Mouse (Mus musculus) frontal cortex, postnatal 36 days (tissue): ENCODE measurements around the gene D11Wsu47e.

Experiments used
- DNase-seq, 2 experiments: peaks; one replicate each; pipeline ENCODE4 v3.0.0; 2022; ENCODE audit warnings: low spot score in 2 of 2

D11Wsu47e gene

DNA sequence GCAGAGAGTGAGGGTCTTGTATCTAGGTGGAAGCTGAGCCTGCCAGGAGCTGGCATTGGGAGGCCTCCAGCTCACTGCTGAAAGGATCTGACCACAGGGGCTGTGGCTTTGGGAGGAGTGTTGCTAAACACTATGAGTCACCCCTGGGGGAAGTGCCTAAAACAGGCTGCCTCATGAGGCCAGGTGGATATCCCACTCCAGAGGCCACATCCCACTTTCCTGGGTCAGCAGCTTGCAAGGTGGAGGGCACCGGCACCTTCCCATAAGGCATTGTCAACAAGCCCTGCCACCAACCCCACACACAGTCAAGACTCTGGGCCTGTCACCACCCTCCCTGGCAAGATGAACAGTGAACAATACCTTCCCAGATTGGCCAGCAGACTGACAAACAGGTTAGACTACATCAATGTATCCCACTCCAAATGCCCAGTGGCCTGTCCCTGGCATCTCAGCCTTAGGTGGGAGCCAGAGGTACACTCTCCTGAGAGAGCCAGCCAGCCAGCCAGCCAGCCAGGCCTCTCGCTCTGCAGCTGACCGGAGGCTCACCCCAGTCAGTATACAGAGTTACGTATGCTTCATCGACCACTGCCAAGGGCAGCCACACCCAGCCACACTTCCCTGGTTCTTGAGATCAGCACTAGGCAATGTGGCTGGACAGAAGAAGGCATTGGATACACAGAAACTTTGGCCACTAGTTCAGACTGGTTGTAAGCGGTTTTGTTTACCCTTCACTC lies 49.6 kb downstream of the D11Wsu47e start:
- no peak for DNase-seq

DNA sequence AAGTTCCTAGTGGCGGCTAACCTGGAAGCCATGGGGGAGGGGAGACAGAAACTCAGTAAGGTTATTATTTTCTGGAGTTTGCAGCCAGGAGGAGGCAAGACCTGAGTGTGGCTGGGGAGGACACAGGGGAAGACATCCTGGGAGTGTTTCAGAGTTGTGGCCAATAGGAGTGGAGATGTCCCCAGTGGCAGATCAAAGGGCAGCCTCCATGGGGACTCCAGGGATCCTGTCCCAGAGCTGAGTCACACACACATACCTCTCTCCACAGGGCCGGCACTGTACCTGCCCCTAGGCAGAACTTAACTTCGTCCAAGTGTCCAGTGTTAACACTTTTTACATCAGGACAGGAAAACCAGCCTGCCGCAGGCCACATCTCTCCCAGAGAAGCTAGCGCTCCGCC lies 50.9 kb downstream of the D11Wsu47e start:
- no peak for DNase-seq

DNA sequence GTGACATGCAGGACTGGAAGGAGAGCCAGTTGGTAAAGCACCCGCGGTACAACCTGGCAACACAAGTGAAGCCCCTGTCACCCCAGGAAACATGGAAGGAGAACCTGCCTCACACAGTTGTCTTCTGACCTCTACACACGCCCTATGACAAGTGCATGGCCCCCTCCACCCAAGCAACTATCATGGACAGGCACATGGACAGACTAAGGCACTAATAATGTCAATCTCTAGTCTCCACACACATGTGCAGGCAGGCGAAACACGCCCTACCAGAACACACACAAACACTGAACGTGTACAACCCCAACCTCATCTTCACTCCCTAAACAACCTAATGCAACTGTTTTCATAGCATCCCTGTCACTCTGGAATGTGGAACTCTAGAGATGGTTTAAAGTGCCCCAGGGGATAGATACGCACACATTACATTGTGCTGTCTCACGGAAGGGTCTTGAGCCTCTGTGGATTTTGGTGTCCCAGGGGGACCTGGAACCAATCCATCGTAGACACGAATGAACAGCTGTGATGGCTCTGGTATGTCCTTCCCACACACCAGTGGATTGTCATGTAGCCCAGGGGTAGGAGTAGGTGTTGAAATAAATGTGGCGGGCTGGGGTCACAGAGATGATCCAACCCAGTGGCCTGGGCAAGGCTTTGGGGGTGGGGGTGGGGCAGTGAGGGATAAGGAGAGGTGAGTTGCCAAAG lies 52.8 kb downstream of the D11Wsu47e start:
- no peak for DNase-seq

DNA sequence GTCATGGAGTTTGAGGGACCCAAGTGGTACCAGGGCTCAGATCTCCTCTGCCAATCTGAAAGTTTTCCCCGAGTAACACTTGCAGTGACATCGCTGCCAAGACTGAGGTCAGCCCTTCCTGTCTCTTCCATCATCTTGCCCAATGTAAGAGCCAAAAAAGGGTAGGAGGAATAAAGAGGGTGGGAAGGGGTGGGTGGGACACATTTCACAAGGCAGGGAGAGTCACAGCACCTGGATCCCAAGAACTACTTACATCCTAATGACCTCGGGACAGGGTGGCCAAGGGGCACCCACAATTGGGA lies 53.3 kb downstream of the D11Wsu47e start:
- no peak for DNase-seq

DNA sequence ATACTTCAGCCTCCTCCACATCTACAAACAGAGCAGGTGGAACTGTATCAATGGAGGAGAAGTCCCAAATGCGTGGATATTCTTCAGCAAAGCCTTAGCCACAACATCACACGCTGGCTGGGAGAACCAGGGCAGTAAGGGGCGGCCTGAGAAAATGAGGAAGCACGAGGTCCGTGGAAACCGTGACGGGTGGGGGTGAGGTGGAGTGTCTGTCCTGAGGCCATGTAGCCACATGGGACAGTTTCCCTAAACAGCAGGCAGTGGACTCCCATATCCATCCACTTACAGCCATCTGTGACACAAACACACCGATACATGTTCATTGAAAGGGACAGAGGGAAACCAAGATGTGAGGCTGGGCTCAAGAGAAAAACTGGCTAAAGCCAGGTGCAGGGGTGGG lies 53.7 kb downstream of the D11Wsu47e start:
- no peak for DNase-seq

DNA sequence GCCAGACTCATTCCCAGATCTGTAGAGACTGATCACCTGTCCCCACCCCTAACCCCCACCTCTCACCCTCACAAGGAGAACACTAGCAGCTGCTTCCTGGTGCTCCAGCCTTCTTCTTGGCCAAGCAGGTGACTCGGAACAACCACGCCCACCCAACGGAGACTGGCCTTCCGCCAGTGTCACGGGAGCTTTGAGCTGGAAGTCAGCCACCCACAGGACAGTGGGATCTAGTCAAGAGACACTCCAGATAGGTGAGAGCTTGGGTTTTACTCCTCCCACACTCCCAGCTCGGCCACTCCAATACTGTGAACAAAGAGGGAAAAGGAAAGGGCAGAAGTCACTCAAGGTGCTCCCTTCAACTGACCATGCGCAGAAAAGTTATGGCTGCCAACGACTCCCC lies 55.0 kb downstream of the D11Wsu47e start:
- DNase-seq: no peak

DNA sequence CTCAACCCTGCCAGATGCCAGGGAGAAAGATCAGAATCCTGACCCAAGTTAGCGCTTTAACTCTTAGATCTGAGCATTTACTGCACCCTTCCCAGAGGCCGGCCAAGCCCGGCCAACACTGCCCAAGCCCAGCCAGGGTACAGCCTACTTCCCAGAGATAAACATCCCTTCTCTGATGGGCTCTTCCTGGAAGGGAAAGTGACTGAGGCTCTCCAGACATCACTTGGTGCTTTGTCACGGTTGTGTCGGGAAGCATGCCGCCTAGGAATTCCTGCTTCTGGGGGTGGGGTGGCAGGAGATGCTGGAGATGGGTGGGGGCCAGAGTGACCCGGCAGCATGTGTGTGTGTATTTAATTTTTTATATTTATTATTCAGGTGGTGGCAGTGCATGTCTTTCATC lies 55.9 kb downstream of the D11Wsu47e start:
- DNase-seq: no peak

DNA sequence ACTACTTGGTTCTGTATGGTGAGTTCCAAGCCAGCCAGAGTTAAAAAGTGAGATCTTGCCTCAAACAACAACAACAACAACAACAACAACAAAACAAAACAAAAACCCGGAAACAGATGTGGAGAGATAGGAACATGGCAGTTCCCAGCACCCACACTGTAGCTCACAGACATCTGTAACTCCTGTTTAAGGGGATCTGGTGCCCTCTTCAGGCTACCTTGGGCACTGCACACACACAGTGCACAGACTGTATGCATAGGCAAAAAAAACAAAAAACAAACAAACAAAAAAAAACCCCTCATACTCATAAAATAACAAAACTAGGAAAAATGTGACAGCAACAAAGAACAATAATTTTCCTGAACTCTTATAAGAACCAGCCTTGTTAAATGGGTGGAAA lies 58.8 kb downstream of the D11Wsu47e start:
- no peak for DNase-seq
